Mouse (Mus musculus) ovary, adult 18-20 months (tissue): ENCODE results near the gene Pde7b.

Experiments
- DNase-seq: peaks from one replicate; pipeline ENCODE4 v3.0.0; 2022; ENCODE audit warnings: low spot score, mixed read lengths

The Pde7b gene

GRCm38 (mm10) chr10:20724906-20725305 is at the start of gene Pde7b:
TSS of gene Pde7b (minus strand) at chr10:20725078.
- peak; percentile 83 for DNase-seq

- no peak for DNase-seq
These were observed 47.2 kb upstream of the Pde7b start for GRCm38 (mm10) chr10:20772056-20772455.

- no peak for DNase-seq
These were observed 45.6 kb upstream of the Pde7b start for GRCm38 (mm10) chr10:20770418-20770888.

- no peak for DNase-seq
These were observed 44.9 kb upstream of the Pde7b start for GRCm38 (mm10) chr10:20769557-20770417.

- DNase-seq = no peak
These were observed 39.5 kb upstream of the Pde7b start for GRCm38 (mm10) chr10:20764352-20764751.

GRCm38 (mm10) chr10:20758939-20759338 is 34.1 kb upstream of the Pde7b start:
- DNase-seq = no peak

- no peak for DNase-seq
These were observed 33.4 kb upstream of the Pde7b start for GRCm38 (mm10) chr10:20758259-20758658.

- no peak for DNase-seq
These were observed 31.3 kb upstream of the Pde7b start for GRCm38 (mm10) chr10:20756219-20756618.

- DNase-seq = no peak
These were observed 28.0 kb upstream of the Pde7b start for GRCm38 (mm10) chr10:20752883-20753282.

- no peak for DNase-seq
These were observed 25.9 kb upstream of the Pde7b start for GRCm38 (mm10) chr10:20750642-20751251.

GRCm38 (mm10) chr10:20748938-20749337 is 24.1 kb upstream of the Pde7b start:
- DNase-seq = no peak

GRCm38 (mm10) chr10:20747229-20747628 is 22.4 kb upstream of the Pde7b start:
- DNase-seq = no peak

GRCm38 (mm10) chr10:20739801-20740200 is 14.9 kb upstream of the Pde7b start:
- no peak for DNase-seq

GRCm38 (mm10) chr10:20737146-20737545 is 12.3 kb upstream of the Pde7b start:
- DNase-seq = no peak

GRCm38 (mm10) chr10:20735775-20736449 is 11.0 kb upstream of the Pde7b start:
- DNase-seq = peak; percentile 43

GRCm38 (mm10) chr10:20733576-20733975 is 8.7 kb upstream of the Pde7b start:
- no peak for DNase-seq

- DNase-seq = no peak
These were observed 7.3 kb upstream of the Pde7b start for GRCm38 (mm10) chr10:20732180-20732579.

- DNase-seq = no peak
These were observed 5.2 kb upstream of the Pde7b start for GRCm38 (mm10) chr10:20730034-20730433.

GRCm38 (mm10) chr10:20725384-20725983 is 606 bp upstream of the Pde7b start:
- no peak for DNase-seq

GRCm38 (mm10) chr10:20724451-20724850 is 427 bp downstream of the Pde7b start:
- DNase-seq = no peak

GRCm38 (mm10) chr10:20723962-20724361 is 916 bp downstream of the Pde7b start:
- DNase-seq = no peak

- DNase-seq = no peak
These were observed 1.4 kb downstream of the Pde7b start for GRCm38 (mm10) chr10:20723521-20723915.
